Mouse (Mus musculus) embryonic fibroblast, embryonic 13.5 days (primary cell): ENCODE data around the gene Ccdc134.
"Not testable (repeated sequence)": the region's sequence is repeated elsewhere in the genome, so short reads cannot be mapped to it uniquely, and the experiment has no call there.

Experiments
- CTCF ChIP-seq: IDR thresholded peaks from 2 replicates; pipeline ENCODE4 v1.5.1; 2011; ENCODE audit warnings: mild to moderate bottlenecking, control low read depth, low read length, moderate library complexity, borderline replicate concordance; ENCODE audit not compliant: insufficient read depth
- POLR2A ChIP-seq: IDR thresholded peaks from 2 replicates; pipeline ENCODE4 v1.6.1; 2011; ENCODE audit warnings: low read depth, mild to moderate bottlenecking, control low read depth, low read length, moderate library complexity

- TF ChIP-seq CTCF, POLR2A: not testable (repeated sequence)
Observed at GRCm38 (mm10) chr15:82126690-82127089, 1.0 kb upstream of the Ccdc134 start.
